ENCODE assay signal across 8 mouse cellular contexts in the genomic region with DNA sequence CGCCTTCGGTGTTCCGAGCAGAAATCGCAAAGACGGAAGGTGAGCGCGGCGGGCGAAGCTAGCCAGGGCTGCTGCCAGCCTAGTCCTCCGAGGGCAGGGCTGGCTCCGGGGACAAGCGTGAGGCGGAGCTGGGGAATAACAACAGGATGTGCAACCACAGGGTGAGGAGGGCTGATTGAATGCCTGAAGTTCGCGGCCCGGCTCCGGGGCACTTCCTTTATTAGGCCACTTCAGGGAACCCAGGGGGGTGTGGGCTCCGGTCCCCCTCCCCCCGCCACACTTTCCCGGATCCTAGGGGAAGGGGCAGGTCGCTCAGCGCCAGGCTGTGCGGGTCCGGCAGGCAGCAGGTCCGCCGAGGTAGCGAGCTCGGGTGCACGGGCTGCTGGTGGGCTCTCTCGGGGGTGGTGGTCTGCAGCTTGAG. TPM values are rescaled to one million over a fixed set of nuclear protein-coding genes. Genes with fewer than 3 reads are reported as not detected.
A peak's percentile ranks its signal among the peaks of the same experiment; 100 is the strongest.
DNase-seq lines count a peak whose midpoint lies in the region; ATAC-seq and TF ChIP-seq lines count a peak whose summit lies in the region.

No protein-coding gene starts in this region.

- H3K4me2 ChIP-seq in forebrain, embryonic 13.5 days: peak overlapping the region; percentile 70
- H3K4me2 ChIP-seq in liver, embryonic 14.5 days (ENCODE audit: low read depth): peak overlapping the region; percentile 99
- peak overlapping the region; percentile 86 for H3K4me2 ChIP-seq in stomach, embryonic 14.5 days (replicated peaks; ENCODE audit: low read depth, low read length)

- no peaks in the 10 kb centered on the region for H3K4me1 ChIP-seq in ES-Bruce4 (ENCODE audit: control insufficient read depth, insufficient read depth, low read length)
- peaks cover 29% of the 10 kb centered on the region for H3K4me1 ChIP-seq in forebrain, embryonic 13.5 days
- peaks cover 19 to 37% of the 10 kb centered on the region in 2 experiments for H3K4me1 ChIP-seq in liver, embryonic 14.5 days (replicated peaks; ENCODE audit: control insufficient read depth in 2 of 2, insufficient read depth in 2 of 2, low read length in 1 of 2)
- peaks cover 19% of the 10 kb centered on the region for H3K4me1 ChIP-seq in stomach, embryonic 14.5 days (ENCODE audit: control insufficient read depth, insufficient read depth, low read length)

- H3K9ac ChIP-seq in ES-Bruce4 (ENCODE audit: low read depth, poor library complexity, severe bottlenecking): peak overlapping the region; percentile 68
- peak overlapping the region; percentile 97 for H3K9ac ChIP-seq in forebrain, embryonic 13.5 days
- peak overlapping the region; percentile 85 for H3K9ac ChIP-seq in liver, embryonic 14.5 days (replicated peaks)
- H3K9ac ChIP-seq in stomach, embryonic 14.5 days (replicated peaks; ENCODE audit: low read depth, low read length): peak overlapping the region; percentile 92

- ATAC-seq in forebrain, embryonic 13.5 days: peak; percentile 52
- ATAC-seq in liver, embryonic 14.5 days (ENCODE audit: insufficient read depth): peak; percentile 62
- peak; percentile 43; the same call in 1 of the 2 replicates for ATAC-seq in stomach, embryonic 14.5 days (ENCODE audit: insufficient number of reproducible peaks, insufficient read depth, low FRiP score, low read depth)

- no peak for TF ChIP-seq CTCF in gastrocnemius, adult 2 months (IDR thresholded peaks at IDR 0.05)
- no peak for TF ChIP-seq CTCF in ES-Bruce4 (IDR thresholded peaks at IDR 0.05; ENCODE audit: low read depth, low read length)
- TF ChIP-seq CTCF in liver, embryonic 14.5 days (IDR thresholded peaks at IDR 0.05; ENCODE audit: low read depth): no peak

- intact Hi-C loops in gastrocnemius, adult 2 months (cut with DNase I): loop anchor here (5.0 to 10.0 kb wide), 5 partner anchors 201 to 1149 kb away; no protein-coding TSS in a partner anchor

- TF ChIP-seq EP300 in ES-Bruce4 (IDR thresholded peaks at IDR 0.05; ENCODE audit: insufficient read depth, low read depth, low read length): no peak
- TF ChIP-seq EP300 in liver, embryonic 14.5 days (IDR thresholded peaks at IDR 0.05; ENCODE audit: low read depth): no peak

- under 1% methylated on average over 30 of the region's 30 CpGs for WGBS in forebrain, embryonic 13.5 days
- WGBS in liver, embryonic 14.5 days (ENCODE audit: insufficient replicate concordance): under 1% methylated on average over 30 of the region's 30 CpGs
- under 1% methylated on average over 30 of the region's 30 CpGs for whole genome bisulfite sequencing in stomach, embryonic 14.5 days

- DNase-seq in gastrocnemius, adult 2 months: no peak
- no peak for DNase-seq in gastrocnemius, adult 8-10 months (ENCODE audit: low spot score in 2 of 2)
- DNase-seq in liver, embryonic 14.5 days (ENCODE audit: low read depth in 3 of 3, low spot score in 3 of 3): no peak
- DNase-seq in spleen, adult 12 weeks (ENCODE audit: low spot score): no peak
- DNase-seq in left cerebral cortex, adult 11 months (ENCODE audit: low spot score): no peak

- no peaks in the 10 kb centered on the region for H3K36me3 ChIP-seq in ES-Bruce4 (ENCODE audit: control insufficient read depth, insufficient read depth, low read length, poor library complexity, severe bottlenecking)
- H3K36me3 ChIP-seq in forebrain, embryonic 13.5 days (ENCODE audit: poor library complexity, severe bottlenecking): no peaks in the 10 kb centered on the region
- H3K36me3 ChIP-seq in liver, embryonic 14.5 days (replicated peaks; ENCODE audit: control insufficient read depth, insufficient read depth, low read depth): peaks cover 3% of the 10 kb centered on the region; the same call in 1 of the 2 replicates
- peaks cover 3% of the 10 kb centered on the region; the same call in 1 of the 2 replicates for H3K36me3 ChIP-seq in stomach, embryonic 14.5 days (ENCODE audit: control insufficient read depth, insufficient read depth, low read length)

- H3K27me3 ChIP-seq in ES-Bruce4 (ENCODE audit: control insufficient read depth, insufficient read depth, low read length, poor library complexity, severe bottlenecking): no peaks in the 10 kb centered on the region
- no peaks in the 10 kb centered on the region for H3K27me3 ChIP-seq in forebrain, embryonic 13.5 days
- H3K27me3 ChIP-seq in liver, embryonic 14.5 days (ENCODE audit: control insufficient read depth, insufficient read depth, low read length): no peaks in the 10 kb centered on the region
- H3K27me3 ChIP-seq in stomach, embryonic 14.5 days (ENCODE audit: control insufficient read depth, insufficient read depth, low read length): no peaks in the 10 kb centered on the region

- peak overlapping the region; percentile 99 for H3K27ac ChIP-seq in gastrocnemius, adult 2 months
- H3K27ac ChIP-seq in ES-Bruce4 (ENCODE audit: insufficient read depth, low read length): peak overlapping the region; percentile 6; the same call in 1 of the 2 replicates
- H3K27ac ChIP-seq in forebrain, embryonic 13.5 days: peak overlapping the region; percentile 100
- H3K27ac ChIP-seq in liver, embryonic 14.5 days: peak overlapping the region; percentile 81
- H3K27ac ChIP-seq in stomach, embryonic 14.5 days (ENCODE audit: low read length): peak overlapping the region; percentile 99

- peak overlapping the region; percentile 93 for H3K4me3 ChIP-seq in gastrocnemius, adult 2 months
- H3K4me3 ChIP-seq in ES-Bruce4 (ENCODE audit: low read depth, low read length): peak overlapping the region; percentile 84
- peak overlapping the region; percentile 93 for H3K4me3 ChIP-seq in forebrain, embryonic 13.5 days
- peak overlapping the region; percentile 66 to 88 for H3K4me3 ChIP-seq in liver, embryonic 14.5 days (ENCODE audit: insufficient read depth in 1 of 2, low read depth in 2 of 2, low read length in 2 of 2)
- H3K4me3 ChIP-seq in stomach, embryonic 14.5 days (ENCODE audit: low read depth, low read length): peak overlapping the region; percentile 94

- TF ChIP-seq POLR2A in ES-Bruce4 (IDR thresholded peaks at IDR 0.05; ENCODE audit: insufficient read depth, low read length): no peak

- no peaks in the 10 kb centered on the region for H3K9me3 ChIP-seq in ES-Bruce4 (replicated peaks; ENCODE audit: control insufficient read depth, insufficient read depth, low read length, poor library complexity, severe bottlenecking)
- no peaks in the 10 kb centered on the region for H3K9me3 ChIP-seq in forebrain, embryonic 13.5 days (replicated peaks)
- no peaks in the 10 kb centered on the region for H3K9me3 ChIP-seq in liver, embryonic 14.5 days (ENCODE audit: control insufficient read depth, low read length)
- H3K9me3 ChIP-seq in stomach, embryonic 14.5 days (ENCODE audit: control insufficient read depth, low read depth, low read length): no peaks in the 10 kb centered on the region

RNA-seq across cellular contexts. Expression of a gene that starts 0.4 kb away (rescaled TPM):
- 100 to 1,000 TPM in 1 of 2 experiments, 10 to 100 TPM in 1; 28.6 to 114 TPM for total RNA-seq in gastrocnemius, adult 2 months (2021)
- 10 to 100 TPM; 30.2 to 66.6 (median 41.0) TPM for total RNA-seq in gastrocnemius, adult 8-10 months (2022)
- polyA plus RNA-seq in ES-Bruce4 (2011; ENCODE audit: insufficient read depth, insufficient read length, low read depth, missing spikeins): 158 and 174 TPM in 2 replicates
- polyA plus RNA-seq in forebrain, embryonic 13.5 days (2015; fragmentation: Nextera tagmentation; extraction: Ambion mirVana): 52.2 and 63.6 TPM in 2 replicates
- polyA plus RNA-seq in liver, embryonic 14.5 days (2012; rRNA removed): 17.8 and 18.2 TPM in 2 replicates
- 12.3 and 12.7 TPM in 2 replicates for polyA plus RNA-seq in liver, embryonic 14.5 days (2014; fragmentation: Nextera tagmentation; extraction: Ambion mirVana)
- polyA plus RNA-seq in stomach, embryonic 14.5 days (2014; fragmentation: Nextera tagmentation; extraction: Ambion mirVana): 32.9 and 38.3 TPM in 2 replicates

Comparison
In these comparisons a context has a peak if more than half of its experiments do, and no peak if none do; other contexts are left out.
1. H3K27ac ChIP-seq: peak in every context shown above with its lines; median percentile 100 in forebrain, embryonic 13.5 days; 99 in gastrocnemius, adult 2 months; 99 in stomach, embryonic 14.5 days; 81 in liver, embryonic 14.5 days; 6 in ES-Bruce4.